Mouse (Mus musculus) macrophage (primary cell): ENCODE measurements around the gene Snta1. TPM values are rescaled to one million over a fixed set of nuclear protein-coding genes. Genes with fewer than 3 reads are reported as not detected.

Experiments
- H3K27ac ChIP-seq: fragments of 350-480 bp; formaldehyde crosslinking; 2 replicates; pipeline ENCODE4 v1.9.0; 2021
- H3K36me3 ChIP-seq: fragments of 350-480 bp; formaldehyde crosslinking; 2 replicates; pipeline ENCODE4 v1.9.0; 2021; ENCODE audit errors: inconsistent target
- H3K4me3 ChIP-seq: fragments of 350-480 bp; formaldehyde crosslinking; 2 replicates; pipeline ENCODE4 v1.9.0; 2021; ENCODE audit errors: inconsistent target
- H3K79me2 ChIP-seq: fragments of 350-480 bp; formaldehyde crosslinking; 2 replicates; pipeline ENCODE4 v1.9.0; 2021; ENCODE audit errors: inconsistent target
- WGBS: methylation state at CpG from one replicate; pipeline ENCODE4 v1.1.7; 2026; ENCODE audit warnings: inconsistent platforms; ENCODE audit not compliant: missing documents; 5-methylcytosine and 5-hydroxymethylcytosine counted together
- polyA plus RNA-seq: library from polyadenylated mRNA; stranded (reverse); fragments of 250-400 nt; gene quantifications from 3 replicates; pipeline ENCODE4 v1.2.4, GENCODE M21; 2018; ENCODE audit warnings: inconsistent platforms

Snta1 gene
- polyA plus RNA-seq, 1 experiment from 2014 or later = 2.9 TPM

DNA sequence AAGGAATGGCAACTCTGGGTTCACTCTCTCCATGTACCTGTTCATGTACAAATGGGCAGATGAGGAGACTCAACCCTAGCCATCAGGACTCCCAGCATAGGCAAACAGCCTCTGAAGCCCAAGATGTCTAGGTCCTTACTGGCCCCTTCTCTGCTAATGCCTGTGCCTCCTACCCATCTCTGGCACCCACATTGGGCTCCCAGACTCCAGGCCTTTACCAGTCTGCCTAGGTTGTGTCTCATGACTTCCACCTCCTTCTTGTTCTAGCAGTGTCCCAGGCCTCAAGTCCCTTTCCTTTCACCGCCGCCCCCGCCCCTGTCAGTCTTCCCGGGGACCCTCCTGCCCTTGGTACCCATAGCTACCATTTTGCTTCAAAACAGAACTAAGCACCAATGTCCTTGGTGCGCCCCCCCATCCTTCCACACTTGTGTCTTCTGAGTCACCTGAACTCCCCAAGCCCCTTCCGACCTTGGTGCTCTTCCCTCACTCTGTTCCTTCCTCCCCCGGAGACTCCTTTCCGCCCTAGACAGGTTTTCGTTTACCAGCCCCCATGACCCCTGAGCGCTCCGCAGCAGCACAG lies 746 bp downstream of the Snta1 start:
- H3K4me3 ChIP-seq = peak overlapping the region; percentile 23; the same call in 1 of the 2 replicates
- 44% methylated on average over 10 of the region's 11 CpGs for WGBS
- no peaks in the 10 kb centered on the region for H3K36me3 ChIP-seq
- H3K79me2 ChIP-seq = no peaks in the 10 kb centered on the region
- no peak overlapping the region for H3K27ac ChIP-seq

- 62% methylated on average over 5 of the region's 5 CpGs for WGBS
- Histone ChIP-seq H3K36me3 (no peaks in the 10 kb centered on the region), H3K4me3 (no peak overlapping the region), H3K79me2 (no peaks in the 10 kb centered on the region), H3K27ac (no peak overlapping the region)
These were observed 2.4 kb downstream of the Snta1 start for GRCm38 (mm10) chr2:154405447-154405994.

DNA sequence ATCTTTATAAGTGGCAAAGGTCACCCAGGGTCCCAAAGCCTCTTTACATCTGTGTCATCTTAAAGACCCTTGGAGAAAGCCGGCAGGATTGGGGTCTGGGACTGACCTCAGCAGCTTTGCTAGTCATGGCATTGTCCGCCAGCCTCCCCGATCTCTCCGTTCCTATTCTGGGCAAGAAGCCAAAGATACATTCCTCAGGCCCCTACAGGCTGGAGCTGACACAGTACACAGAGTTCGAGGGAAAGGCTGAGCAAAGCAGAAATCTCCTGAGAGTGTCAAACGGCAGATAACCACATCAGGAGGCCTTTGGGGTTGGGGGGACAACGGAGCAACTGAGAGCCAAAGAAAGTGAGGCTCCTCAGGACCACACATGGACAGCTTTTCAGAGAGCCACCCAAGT lies 5.1 kb downstream of the Snta1 start:
- 78% methylated on average over 7 of the region's 7 CpGs for WGBS

DNA sequence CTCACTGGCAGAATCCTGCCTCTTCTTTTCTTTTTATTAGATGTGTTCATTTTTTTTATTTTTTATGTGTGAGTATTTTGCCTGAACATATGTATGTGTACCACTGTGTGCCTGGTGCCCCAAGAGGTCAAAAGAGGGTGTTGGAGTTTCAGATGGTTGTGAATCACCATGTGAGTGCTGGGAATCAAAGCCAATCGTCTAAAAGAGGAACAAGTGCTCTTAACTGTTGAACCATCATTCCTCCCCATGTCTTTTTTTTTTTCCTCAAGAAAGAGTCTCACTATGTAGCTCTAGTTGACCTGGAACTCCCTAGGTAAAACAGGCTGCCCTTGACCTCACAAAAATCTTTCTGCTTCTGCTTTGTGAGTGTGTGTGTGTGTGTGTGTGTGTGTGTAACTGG lies 5.9 kb downstream of the Snta1 start:
- WGBS = 7% methylated on average over 1 of the region's 1 CpGs
- no peaks in the 10 kb centered on the region for H3K79me2 ChIP-seq
- no peaks in the 10 kb centered on the region for H3K36me3 ChIP-seq
- no peak overlapping the region for H3K4me3 ChIP-seq
- no peak overlapping the region for H3K27ac ChIP-seq

More for the DNA sequence above, 5.1 kb downstream of the Snta1 start:
- Histone ChIP-seq H3K27ac (no peak overlapping the region), H3K36me3 (no peaks in the 10 kb centered on the region), H3K4me3 (no peak overlapping the region), H3K79me2 (no peaks in the 10 kb centered on the region)

DNA sequence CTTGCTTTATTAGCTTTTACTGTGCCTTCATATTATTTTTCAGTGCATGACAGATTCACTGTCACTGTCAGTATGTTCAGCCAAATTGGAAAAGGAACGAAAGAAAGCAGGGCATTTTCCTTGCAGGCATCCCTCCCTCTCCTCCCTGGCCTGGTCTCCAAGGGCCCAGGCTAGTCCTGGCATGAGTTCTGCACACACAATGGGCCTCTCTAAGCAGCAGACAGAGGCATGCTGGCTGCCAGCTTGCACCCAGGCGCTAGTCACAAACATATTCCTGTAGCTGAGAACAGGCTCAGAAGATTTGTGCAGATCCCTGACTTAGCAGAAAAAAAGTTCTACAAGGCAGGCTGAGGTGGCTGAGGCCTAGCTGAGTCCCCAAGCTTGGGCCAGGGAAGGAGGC lies 8.6 kb downstream of the Snta1 start:
- H3K27ac ChIP-seq = no peak overlapping the region
- no peak overlapping the region for H3K4me3 ChIP-seq
- WGBS = 96% methylated on average over 2 of the region's 2 CpGs
- no peaks in the 10 kb centered on the region for H3K36me3 ChIP-seq
- no peaks in the 10 kb centered on the region for H3K79me2 ChIP-seq

GRCm38 (mm10) chr2:154398267-154398666 lies 9.6 kb downstream of the Snta1 start:
- H3K4me3 ChIP-seq = no peak overlapping the region
- 92% methylated on average over 7 of the region's 7 CpGs for WGBS
- no peak overlapping the region for H3K27ac ChIP-seq
- H3K79me2 ChIP-seq = no peaks in the 10 kb centered on the region
- no peaks in the 10 kb centered on the region for H3K36me3 ChIP-seq

GRCm38 (mm10) chr2:154396529-154396928 lies 11.4 kb downstream of the Snta1 start:
- WGBS = 68% methylated on average over 2 of the region's 2 CpGs
- no peaks in the 10 kb centered on the region for H3K79me2 ChIP-seq
- no peak overlapping the region for H3K27ac ChIP-seq
- H3K36me3 ChIP-seq = no peaks in the 10 kb centered on the region
- H3K4me3 ChIP-seq = no peak overlapping the region

DNA sequence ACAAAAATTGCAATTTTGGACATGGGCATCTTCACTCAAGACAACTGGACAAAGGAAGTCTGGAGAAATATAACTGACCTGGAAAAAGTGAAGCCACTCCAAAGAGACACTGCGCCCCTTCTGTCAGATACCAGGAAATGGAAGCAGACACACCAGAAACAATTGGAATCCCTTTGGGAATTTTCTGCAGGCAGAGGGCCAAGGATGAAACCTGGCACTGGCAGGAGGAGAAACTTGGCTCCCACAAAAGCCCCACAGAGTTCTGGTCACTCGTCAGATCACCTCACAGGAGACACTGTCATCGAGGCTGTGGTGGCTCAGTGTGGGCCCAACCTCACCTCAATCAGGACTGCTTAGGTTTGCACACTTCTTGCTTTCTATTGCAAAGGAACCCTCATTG lies 13.3 kb downstream of the Snta1 start:
- WGBS = 89% methylated on average over 3 of the region's 3 CpGs
- Histone ChIP-seq H3K27ac (no peak overlapping the region), H3K36me3 (no peaks in the 10 kb centered on the region), H3K79me2 (no peaks in the 10 kb centered on the region), H3K4me3 (no peak overlapping the region)

- H3K27ac ChIP-seq = no peak overlapping the region
- 97% methylated on average over 11 of the region's 11 CpGs for WGBS
- H3K4me3 ChIP-seq = no peak overlapping the region
- H3K79me2 ChIP-seq = no peaks in the 10 kb centered on the region
- H3K36me3 ChIP-seq = no peaks in the 10 kb centered on the region
These were observed 17.5 kb downstream of the Snta1 start for GRCm38 (mm10) chr2:154390180-154390964.

DNA sequence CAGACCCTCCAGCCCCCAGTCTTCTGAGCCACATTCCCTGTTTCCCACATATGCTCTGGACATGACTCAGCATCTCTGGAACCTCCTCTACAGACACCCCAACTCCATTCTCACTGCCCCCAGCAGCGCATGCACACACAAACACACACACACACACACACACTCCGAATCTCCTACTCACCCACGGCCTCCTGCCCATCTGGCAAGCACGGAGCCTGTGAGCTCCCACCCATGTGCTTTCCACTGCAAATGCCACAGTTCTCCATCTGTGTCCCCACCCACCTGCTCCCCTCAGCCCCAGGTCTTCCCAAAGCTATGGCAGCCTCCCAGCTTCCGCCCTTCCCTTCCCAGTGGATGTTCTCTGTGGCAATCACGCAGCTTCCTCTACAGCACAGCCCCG lies 28.8 kb downstream of the Snta1 start:
- WGBS = 86% methylated on average over 7 of the region's 7 CpGs
- H3K27ac ChIP-seq = no peak overlapping the region
- no peaks in the 10 kb centered on the region for H3K79me2 ChIP-seq
- H3K4me3 ChIP-seq = no peak overlapping the region
- no peaks in the 10 kb centered on the region for H3K36me3 ChIP-seq

DNA sequence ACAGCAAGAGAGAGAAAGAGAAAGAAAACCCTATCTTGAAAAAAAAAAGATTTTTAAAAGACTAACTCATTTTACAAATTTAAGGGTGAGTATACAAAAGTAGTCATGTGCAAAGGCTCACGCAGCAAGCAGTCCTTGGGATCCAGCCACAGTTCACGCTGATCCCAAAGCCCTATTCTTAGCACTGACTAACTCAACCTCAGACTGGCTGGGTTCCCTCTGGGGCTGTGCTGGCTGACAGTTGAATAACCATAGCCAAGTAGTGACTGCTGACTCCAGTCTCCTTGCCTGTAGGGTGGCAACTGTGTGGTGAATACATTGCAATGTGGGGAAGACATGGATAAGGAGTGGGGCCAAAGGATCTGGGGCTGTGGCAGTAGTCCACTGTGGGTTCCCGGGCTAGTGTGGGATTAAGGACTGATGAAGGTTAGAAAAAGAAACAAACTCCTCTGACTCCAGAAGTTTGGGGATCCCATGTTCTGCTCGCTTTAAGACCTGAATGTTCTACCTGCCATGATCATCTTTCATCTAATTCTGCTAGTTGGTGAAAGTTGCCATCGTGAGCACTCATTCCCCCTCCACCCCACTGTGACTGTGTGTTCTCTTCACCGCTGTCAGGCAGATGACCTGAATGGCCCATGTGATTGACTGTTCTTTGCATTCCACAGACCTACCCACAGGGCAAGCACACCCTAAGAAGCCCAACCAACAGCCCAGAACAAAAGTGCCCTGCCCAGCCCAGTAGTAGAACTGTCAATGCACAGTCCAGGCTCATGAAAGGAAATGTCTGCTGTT lies 32.9 kb downstream of the Snta1 start:
- WGBS = 90% methylated on average over 6 of the region's 6 CpGs
- no peak overlapping the region for H3K27ac ChIP-seq
- H3K79me2 ChIP-seq = no peaks in the 10 kb centered on the region
- H3K4me3 ChIP-seq = no peak overlapping the region
- no peaks in the 10 kb centered on the region for H3K36me3 ChIP-seq

DNA sequence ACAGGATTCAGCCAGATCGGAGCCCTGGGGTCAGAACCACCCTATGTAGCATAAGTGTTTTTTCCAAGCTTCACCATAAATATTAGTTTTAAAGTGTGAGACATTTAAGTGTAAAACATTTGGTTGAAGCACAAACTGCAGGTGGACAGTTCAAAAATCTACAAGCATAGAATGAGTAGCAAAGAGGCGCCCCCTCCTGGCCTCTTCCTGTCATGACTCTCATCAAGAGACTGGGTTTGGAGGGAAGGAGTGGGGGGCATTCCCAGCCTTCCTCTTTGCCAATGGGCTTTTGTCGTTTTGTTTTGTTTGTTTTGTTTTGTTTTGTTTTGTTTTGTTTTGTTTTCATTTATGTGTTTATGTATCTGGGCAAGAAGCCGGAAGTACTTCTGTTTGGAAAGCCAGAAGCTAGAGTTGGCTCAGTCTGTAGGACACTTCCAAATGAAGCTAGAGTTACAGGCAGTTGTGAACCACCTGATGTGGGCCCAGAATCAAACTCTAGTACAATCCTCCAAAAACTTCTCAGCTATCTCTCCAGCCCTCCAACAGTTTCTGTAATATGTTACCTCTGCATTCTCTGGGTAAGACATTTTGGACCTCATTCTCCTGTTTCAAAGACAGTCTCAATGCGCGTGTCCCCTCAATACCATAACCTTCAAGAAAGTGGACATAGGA lies 33.8 kb downstream of the Snta1 start:
- H3K36me3 ChIP-seq = 0 out of 2 replicates have a peak, but pooled peaks cover 4% of the 10 kb centered on the region
- H3K79me2 ChIP-seq = no peaks in the 10 kb centered on the region
- WGBS = 61% methylated on average over 6 of the region's 6 CpGs
- no peak overlapping the region for H3K27ac ChIP-seq
- no peak overlapping the region for H3K4me3 ChIP-seq

DNA sequence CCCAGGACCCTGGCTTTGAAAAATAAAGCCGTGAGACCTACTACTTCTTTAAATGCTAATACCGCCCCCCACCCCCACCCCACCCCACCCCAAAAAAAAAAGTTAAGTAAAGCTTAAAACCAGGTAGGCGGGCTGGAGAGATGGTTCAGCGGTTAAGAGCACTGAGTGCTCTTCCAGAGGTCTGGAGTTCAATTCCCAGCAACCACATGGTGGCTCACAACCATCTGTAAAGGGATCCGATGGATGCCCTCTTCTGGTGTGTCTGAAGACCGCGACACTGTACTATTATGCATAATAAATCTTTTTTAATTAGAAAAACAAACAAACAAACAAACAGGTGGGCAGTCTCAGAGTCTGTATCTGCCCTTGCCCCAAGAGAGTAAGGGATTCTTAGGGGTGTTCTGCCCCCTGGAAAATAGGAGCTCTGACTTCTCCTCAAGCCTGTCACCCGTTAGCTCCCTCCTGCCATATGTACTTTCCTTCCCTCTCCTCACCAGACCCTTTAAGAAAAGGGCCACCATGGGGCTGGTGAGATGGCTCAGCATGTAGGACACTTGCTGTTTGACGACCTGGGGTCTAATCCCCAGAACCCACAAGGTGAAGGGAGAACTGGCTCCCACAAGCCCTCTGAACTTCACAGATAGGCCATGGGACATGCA lies 34.9 kb downstream of the Snta1 start, which contains the start of gene Cdk5rap1:
TSS of gene Cdk5rap1 (minus strand) at position 169 of the 659 bp plus-strand sequence.
- WGBS = 25% methylated on average over 8 of the region's 9 CpGs

More for the DNA sequence above, 34.9 kb downstream of the Snta1 start, which contains the start of gene Cdk5rap1:
- peak within 1 kb of the TSS; percentile 70 for H3K27ac ChIP-seq
- no peaks in the 10 kb centered on the region for H3K79me2 ChIP-seq
- peak within 1 kb of the TSS; percentile 99 for H3K4me3 ChIP-seq
- 0 out of 2 replicates have a peak, but pooled peaks cover 11% of the 10 kb centered on the region for H3K36me3 ChIP-seq
